Mouse (Mus musculus): ENCODE measurements around the gene Sat1. TPM values are rescaled to one million over a fixed set of nuclear protein-coding genes. Genes with fewer than 3 reads are reported as not detected.

The Sat1 gene
- polyA plus RNA-seq, 1 experiment from 2014 or later, result 83.0 TPM

GRCm38 (mm10) chrX:155172310-155172709, 43.9 kb downstream of the Sat1 start:
- H3K27me3 ChIP-seq (ENCODE audit: control insufficient read depth, insufficient read depth, low read length), result no peaks in the 10 kb centered on the region
- DNase-seq (ENCODE audit: low spot score) (no peak), ATAC-seq (ENCODE audit: insufficient read depth, low FRiP score, low TSS enrichment) (no peak)
- no peaks in the 10 kb centered on the region for H3K4me1 ChIP-seq (ENCODE audit: control insufficient read depth, insufficient read depth, low read length)
- no peaks in the 10 kb centered on the region for H3K9me3 ChIP-seq (ENCODE audit: control insufficient read depth, low read length)
- no peak overlapping the region for H3K27ac ChIP-seq (ENCODE audit: low read depth, low read length)
- H3K4me3 ChIP-seq (ENCODE audit: low read depth, low read length), result no peak overlapping the region
- no peak overlapping the region for H3K9ac ChIP-seq (ENCODE audit: low read length)
- H3K36me3 ChIP-seq (ENCODE audit: control insufficient read depth, insufficient read depth, low read length), result no peaks in the 10 kb centered on the region
- no peak overlapping the region for H3K4me2 ChIP-seq (ENCODE audit: low read depth)

- no peak overlapping the region for H3K4me2 ChIP-seq (ENCODE audit: low read depth)
- ATAC-seq (ENCODE audit: insufficient read depth, low FRiP score, low TSS enrichment), result no peak
- H3K9me3 ChIP-seq (ENCODE audit: control insufficient read depth, low read length), result no peaks in the 10 kb centered on the region
- H3K9ac ChIP-seq (ENCODE audit: low read length), result no peak overlapping the region
- WGBS, result 69% methylated on average over 1 of the region's 1 CpGs
- no peaks in the 10 kb centered on the region for H3K27me3 ChIP-seq (ENCODE audit: control insufficient read depth, insufficient read depth, low read length)
- H3K36me3 ChIP-seq (ENCODE audit: control insufficient read depth, insufficient read depth, low read length), result no peaks in the 10 kb centered on the region
- H3K27ac ChIP-seq (ENCODE audit: low read depth, low read length), result no peak overlapping the region
- no peak overlapping the region for H3K4me3 ChIP-seq (ENCODE audit: low read depth, low read length)
- DNase-seq (ENCODE audit: low spot score), result no peak
- no peaks in the 10 kb centered on the region for H3K4me1 ChIP-seq (ENCODE audit: control insufficient read depth, insufficient read depth, low read length)
These were observed 44.5 kb downstream of the Sat1 start for GRCm38 (mm10) chrX:155171754-155172153.

- Histone ChIP-seq H3K27ac (ENCODE audit: low read depth, low read length) (no peak overlapping the region), H3K4me2 (ENCODE audit: low read depth) (no peak overlapping the region), H3K9me3 (ENCODE audit: control insufficient read depth, low read length) (no peaks in the 10 kb centered on the region), H3K36me3 (ENCODE audit: control insufficient read depth, insufficient read depth, low read length) (no peaks in the 10 kb centered on the region), H3K4me1 (ENCODE audit: control insufficient read depth, insufficient read depth, low read length) (no peaks in the 10 kb centered on the region), H3K9ac (ENCODE audit: low read length) (no peak overlapping the region), H3K27me3 (ENCODE audit: control insufficient read depth, insufficient read depth, low read length) (no peaks in the 10 kb centered on the region), H3K4me3 (ENCODE audit: low read depth, low read length) (no peak overlapping the region)
- DNase-seq (ENCODE audit: low spot score) (no peak), ATAC-seq (ENCODE audit: insufficient read depth, low FRiP score, low TSS enrichment) (no peak)
- 95% methylated on average over 8 of the region's 8 CpGs for WGBS
These were observed 46.4 kb downstream of the Sat1 start for GRCm38 (mm10) chrX:155169886-155170285.

- DNase-seq (ENCODE audit: low spot score), result no peak
- H3K9me3 ChIP-seq (ENCODE audit: control insufficient read depth, low read length), result no peaks in the 10 kb centered on the region
- no peak overlapping the region for H3K27ac ChIP-seq (ENCODE audit: low read depth, low read length)
- no peak for ATAC-seq (ENCODE audit: insufficient read depth, low FRiP score, low TSS enrichment)
- H3K27me3 ChIP-seq (ENCODE audit: control insufficient read depth, insufficient read depth, low read length), result no peaks in the 10 kb centered on the region
- no peak overlapping the region for H3K9ac ChIP-seq (ENCODE audit: low read length)
- 97% methylated on average over 3 of the region's 3 CpGs for WGBS
- no peak overlapping the region for H3K4me2 ChIP-seq (ENCODE audit: low read depth)
- H3K4me1 ChIP-seq (ENCODE audit: control insufficient read depth, insufficient read depth, low read length), result no peaks in the 10 kb centered on the region
- no peaks in the 10 kb centered on the region for H3K36me3 ChIP-seq (ENCODE audit: control insufficient read depth, insufficient read depth, low read length)
- H3K4me3 ChIP-seq (ENCODE audit: low read depth, low read length), result no peak overlapping the region
These were observed 48.6 kb downstream of the Sat1 start for GRCm38 (mm10) chrX:155167667-155168066.

- Histone ChIP-seq H3K4me3 (ENCODE audit: low read depth, low read length) (no peak overlapping the region), H3K9ac (ENCODE audit: low read length) (no peak overlapping the region), H3K4me1 (ENCODE audit: control insufficient read depth, insufficient read depth, low read length) (no peaks in the 10 kb centered on the region), H3K4me2 (ENCODE audit: low read depth) (no peak overlapping the region), H3K27me3 (ENCODE audit: control insufficient read depth, insufficient read depth, low read length) (no peaks in the 10 kb centered on the region), H3K9me3 (ENCODE audit: control insufficient read depth, low read length) (no peaks in the 10 kb centered on the region), H3K27ac (ENCODE audit: low read depth, low read length) (no peak overlapping the region), H3K36me3 (ENCODE audit: control insufficient read depth, insufficient read depth, low read length) (no peaks in the 10 kb centered on the region)
- no peak for DNase-seq (ENCODE audit: low spot score)
- no peak for ATAC-seq (ENCODE audit: insufficient read depth, low FRiP score, low TSS enrichment)
- WGBS, result 71% methylated on average over 2 of the region's 2 CpGs
These were observed 49.9 kb downstream of the Sat1 start for GRCm38 (mm10) chrX:155166313-155166712.

- H3K9ac ChIP-seq (ENCODE audit: low read length), result no peak overlapping the region
- no peak overlapping the region for H3K4me2 ChIP-seq (ENCODE audit: low read depth)
- no peaks in the 10 kb centered on the region for H3K27me3 ChIP-seq (ENCODE audit: control insufficient read depth, insufficient read depth, low read length)
- no peak for ATAC-seq (ENCODE audit: insufficient read depth, low FRiP score, low TSS enrichment)
- no peaks in the 10 kb centered on the region for H3K4me1 ChIP-seq (ENCODE audit: control insufficient read depth, insufficient read depth, low read length)
- H3K4me3 ChIP-seq (ENCODE audit: low read depth, low read length), result no peak overlapping the region
- WGBS, result 75% methylated on average over 1 of the region's 1 CpGs
- no peaks in the 10 kb centered on the region for H3K9me3 ChIP-seq (ENCODE audit: control insufficient read depth, low read length)
- H3K27ac ChIP-seq (ENCODE audit: low read depth, low read length), result no peak overlapping the region
- H3K36me3 ChIP-seq (ENCODE audit: control insufficient read depth, insufficient read depth, low read length), result no peaks in the 10 kb centered on the region
- DNase-seq (ENCODE audit: low spot score), result no peak
These were observed 52.7 kb downstream of the Sat1 start for GRCm38 (mm10) chrX:155163553-155163952.

Other genes with a start within 250 kb of the Sat1 start
- not detected in 2 replicates for gene Magea8, start 220.6 kb downstream of the Sat1 start, polyA plus RNA-seq (2014; fragmentation: Nextera tagmentation; extraction: Ambion mirVana)
- not detected in 2 replicates for gene Magea5, start 153.3 kb downstream of the Sat1 start, polyA plus RNA-seq (2014; fragmentation: Nextera tagmentation; extraction: Ambion mirVana)
- gene Magea1, start 126.7 kb downstream of the Sat1 start, polyA plus RNA-seq (2014; fragmentation: Nextera tagmentation; extraction: Ambion mirVana), result not detected in 2 replicates
- not detected in 2 replicates for gene Magea2, start 122.8 kb downstream of the Sat1 start, polyA plus RNA-seq (2014; fragmentation: Nextera tagmentation; extraction: Ambion mirVana)
- gene Cldn34b2, start 88.0 kb downstream of the Sat1 start, polyA plus RNA-seq (2014; fragmentation: Nextera tagmentation; extraction: Ambion mirVana), result not detected in 2 replicates
- gene Acot9, start 46.0 kb upstream of the Sat1 start, polyA plus RNA-seq (2014; fragmentation: Nextera tagmentation; extraction: Ambion mirVana), result 25.6 and 27.1 TPM in 2 replicates
- 227 and 238 TPM in 2 replicates for gene Prdx4, start 124.3 kb upstream of the Sat1 start, polyA plus RNA-seq (2014; fragmentation: Nextera tagmentation; extraction: Ambion mirVana)